Mouse (Mus musculus): ENCODE data around the gene Mrpl50. TPM values are rescaled to one million over a fixed set of nuclear protein-coding genes. Genes with fewer than 3 reads are reported as not detected.

The Mrpl50 gene
- polyA plus RNA-seq, 1 experiment from 2014 or later = 90.7 TPM

Other genes with a start within 250 kb of the Mrpl50 start
- gene Acnat2, start 112.9 kb downstream of the Mrpl50 start, polyA plus RNA-seq (2014; fragmentation: Nextera tagmentation; extraction: Ambion mirVana) = 0.27 TPM in 1 of 2 replicates, not detected in the other
- not detected in 2 replicates for gene Acnat1, start 47.2 kb downstream of the Mrpl50 start, polyA plus RNA-seq (2014; fragmentation: Nextera tagmentation; extraction: Ambion mirVana)
- 0.16 TPM in 1 of 2 replicates, not detected in the other for gene Baat, start 14.5 kb downstream of the Mrpl50 start, polyA plus RNA-seq (2014; fragmentation: Nextera tagmentation; extraction: Ambion mirVana)
- 5.9 and 10.4 TPM in 2 replicates for gene Zfp189, start 83 bp upstream of the Mrpl50 start, polyA plus RNA-seq (2014; fragmentation: Nextera tagmentation; extraction: Ambion mirVana)
- gene Aldob, start 28.5 kb upstream of the Mrpl50 start, polyA plus RNA-seq (2014; fragmentation: Nextera tagmentation; extraction: Ambion mirVana) = 43.9 and 77.0 TPM in 2 replicates
- gene Tmem246, start 76.8 kb upstream of the Mrpl50 start, polyA plus RNA-seq (2014; fragmentation: Nextera tagmentation; extraction: Ambion mirVana) = 11.2 and 16.3 TPM in 2 replicates
- gene Rnf20, start 110.9 kb upstream of the Mrpl50 start, polyA plus RNA-seq (2014; fragmentation: Nextera tagmentation; extraction: Ambion mirVana) = 39.1 and 61.1 TPM in 2 replicates
- gene Ppp3r2, start 160.9 kb upstream of the Mrpl50 start, polyA plus RNA-seq (2014; fragmentation: Nextera tagmentation; extraction: Ambion mirVana) = not detected in 2 replicates

Data from kidney, embryonic 14.5 days (tissue).